Mouse (Mus musculus) liver, adult 2 months (tissue): ENCODE results near the gene Yaf2.

Experiments used
- CTCF ChIP-seq: fragments of 200-500 bp; IDR thresholded peaks from 2 replicates; pipeline ENCODE4 v1.5.1; 2011; ENCODE audit warnings: low read depth, low read length, control low read depth
- POLR2A ChIP-seq: fragments of 200-500 bp; IDR thresholded peaks from 2 replicates; pipeline ENCODE4 v1.6.1; 2011; ENCODE audit warnings: low read length, control low read depth; ENCODE audit not compliant: insufficient read depth; ENCODE audit errors: extremely low read depth

- no peak for TF ChIP-seq CTCF
- no peak for TF ChIP-seq POLR2A
These were observed 85.0 kb downstream of the Yaf2 start for GRCm38 (mm10) chr15:93251553-93252250.
